Mouse (Mus musculus) neural tube, embryonic 12.5 days (tissue): ENCODE data around the gene Zfp296. TPM values are rescaled to one million over a fixed set of nuclear protein-coding genes. Genes with fewer than 3 reads are reported as not detected.

Experiments used
- ATAC-seq: fragments of 200-750 bp; cut with Nextera tagmentation; 2 replicates; pipeline ENCODE4 v1.8.0; 2017; ENCODE audit warnings: low read depth, mild to moderate bottlenecking, moderate TSS enrichment, moderate library complexity; ENCODE audit not compliant: low FRiP score
- H3K27ac ChIP-seq: fragments of 300-500 bp; sonication (generic); 2 replicates; pipeline ENCODE4 v1.5.1; 2016
- H3K27me3 ChIP-seq: fragments of 300-500 bp; sonication (generic); replicated peaks from 2 replicates; pipeline ENCODE4 v1.6.1; 2016; ENCODE audit warnings: mild to moderate bottlenecking
- H3K36me3 ChIP-seq: fragments of 300-500 bp; sonication (generic); 2 replicates; pipeline ENCODE4 v1.6.1; 2016; ENCODE audit warnings: mild to moderate bottlenecking
- H3K4me1 ChIP-seq: fragments of 300-500 bp; sonication (generic); 2 replicates; pipeline ENCODE4 v1.6.1; 2016
- H3K4me2 ChIP-seq: fragments of 300-500 bp; sonication (generic); replicated peaks from 2 replicates; pipeline ENCODE4 v1.6.1; 2016; ENCODE audit warnings: mild to moderate bottlenecking
- H3K4me3 ChIP-seq: fragments of 300-500 bp; sonication (generic); 2 replicates; pipeline ENCODE4 v1.5.1; 2016
- H3K9ac ChIP-seq: fragments of 300-500 bp; sonication (generic); 2 replicates; pipeline ENCODE4 v1.6.1; 2016; ENCODE audit warnings: mild to moderate bottlenecking
- H3K9me3 ChIP-seq: fragments of 300-500 bp; sonication (generic); 2 replicates; pipeline ENCODE4 v1.6.1; 2016; ENCODE audit warnings: mild to moderate bottlenecking
- WGBS: fragments of 180-500 bp; shearing (Covaris S2); methylation state at CpG from one replicate; pipeline ENCODE4 v1.1.7; 2016; 5-methylcytosine and 5-hydroxymethylcytosine counted together
- polyA plus RNA-seq: library from polyadenylated mRNA; unstranded; fragments of >200 nt; fragmentation: Nextera tagmentation; extraction: Ambion mirVana; gene quantifications from 2 replicates; pipeline ENCODE4 v1.2.1, GENCODE M21; 2016

Gene Zfp296
- polyA plus RNA-seq, 1 experiment from 2014 or later: 0.30 TPM

DNA sequence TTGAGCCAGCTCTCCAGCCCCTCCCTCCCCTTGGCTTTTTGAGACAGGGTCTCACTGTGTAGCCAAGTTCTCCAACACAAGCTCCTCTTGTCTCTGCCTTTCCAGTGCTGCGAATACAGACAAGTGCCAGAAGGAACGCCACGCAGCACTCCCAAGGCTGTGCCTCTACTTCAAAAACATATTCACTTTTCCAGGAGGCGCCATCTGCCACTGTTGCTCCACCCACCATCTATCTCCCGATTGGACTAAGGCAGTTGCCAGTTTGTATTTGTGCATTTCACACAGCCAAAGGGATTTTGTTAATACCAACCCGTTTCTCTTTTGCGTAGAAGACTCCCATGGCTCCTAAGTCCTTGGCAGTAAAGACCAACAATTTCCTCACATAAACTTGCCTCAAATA, 43.7 kb downstream of the Zfp296 start:
- Histone ChIP-seq H3K4me2 (no peak overlapping the region), H3K4me1 (peaks cover 5% of the 10 kb centered on the region; the same call in 1 of the 2 replicates), H3K27me3 (peaks cover 3% of the 10 kb centered on the region; the same call in 1 of the 2 replicates), H3K9me3 (no peaks in the 10 kb centered on the region), H3K27ac (no peak overlapping the region), H3K9ac (no peak overlapping the region), H3K4me3 (no peak overlapping the region), H3K36me3 (no peaks in the 10 kb centered on the region)
- ATAC-seq: no peak
- WGBS: 90% methylated on average over 7 of the region's 7 CpGs

- H3K9ac ChIP-seq: no peak overlapping the region
- H3K4me2 ChIP-seq: no peak overlapping the region
- 30% methylated on average over 6 of the region's 6 CpGs for WGBS
- H3K27me3 ChIP-seq: peaks cover 3% of the 10 kb centered on the region; the same call in 1 of the 2 replicates
- no peak overlapping the region for H3K27ac ChIP-seq
- H3K36me3 ChIP-seq: no peaks in the 10 kb centered on the region
- H3K4me3 ChIP-seq: no peak overlapping the region
- H3K4me1 ChIP-seq: peaks cover 5% of the 10 kb centered on the region; the same call in 1 of the 2 replicates
- no peak for ATAC-seq
- H3K9me3 ChIP-seq: no peaks in the 10 kb centered on the region
Observed at GRCm38 (mm10) chr7:19622241-19622640, 45.2 kb downstream of the Zfp296 start.

GRCm38 (mm10) chr7:19623433-19623832, 46.3 kb downstream of the Zfp296 start:
- Histone ChIP-seq H3K27me3 (peaks cover 3% of the 10 kb centered on the region; the same call in 1 of the 2 replicates), H3K9ac (no peak overlapping the region), H3K4me1 (peaks cover 5% of the 10 kb centered on the region; the same call in 1 of the 2 replicates), H3K4me3 (no peak overlapping the region), H3K9me3 (no peaks in the 10 kb centered on the region), H3K36me3 (no peaks in the 10 kb centered on the region), H3K27ac (no peak overlapping the region), H3K4me2 (no peak overlapping the region)
- ATAC-seq: no peak
- 79% methylated on average over 2 of the region's 2 CpGs for WGBS

GRCm38 (mm10) chr7:19627721-19628120, 50.6 kb downstream of the Zfp296 start:
- H3K4me1 ChIP-seq: no peaks in the 10 kb centered on the region; the same call in 1 of the 2 replicates
- no peak for ATAC-seq
- H3K9ac ChIP-seq: no peak overlapping the region
- H3K36me3 ChIP-seq: peaks cover 8% of the 10 kb centered on the region
- no peak overlapping the region for H3K27ac ChIP-seq
- no peaks in the 10 kb centered on the region for H3K27me3 ChIP-seq
- no peak overlapping the region for H3K4me3 ChIP-seq
- no peaks in the 10 kb centered on the region for H3K9me3 ChIP-seq
- peak overlapping the region; percentile 97 for H3K4me2 ChIP-seq
- WGBS: 79% methylated on average over 3 of the region's 3 CpGs

- H3K9ac ChIP-seq: no peak overlapping the region
- no peaks in the 10 kb centered on the region for H3K27me3 ChIP-seq
- no peaks in the 10 kb centered on the region; the same call in 1 of the 2 replicates for H3K4me1 ChIP-seq
- peaks cover 13% of the 10 kb centered on the region for H3K36me3 ChIP-seq
- no peak overlapping the region for H3K27ac ChIP-seq
- WGBS: 16% methylated on average over 17 of the region's 17 CpGs
- H3K4me3 ChIP-seq: peak overlapping the region; percentile 76
- H3K4me2 ChIP-seq: peak overlapping the region; percentile 97
- ATAC-seq: no peak
- no peaks in the 10 kb centered on the region for H3K9me3 ChIP-seq
Observed at GRCm38 (mm10) chr7:19628192-19628535, 51.1 kb downstream of the Zfp296 start.

GRCm38 (mm10) chr7:19628536-19629360, 51.7 kb downstream of the Zfp296 start:
- H3K4me1 ChIP-seq: no peaks in the 10 kb centered on the region; the same call in 1 of the 2 replicates
- no peak overlapping the region for H3K27ac ChIP-seq
- ATAC-seq: peak; percentile 87
- peak overlapping the region; percentile 76 for H3K4me3 ChIP-seq
- H3K9me3 ChIP-seq: no peaks in the 10 kb centered on the region
- H3K4me2 ChIP-seq: peak overlapping the region; percentile 97
- WGBS: 2% methylated on average over 55 of the region's 57 CpGs
- H3K27me3 ChIP-seq: no peaks in the 10 kb centered on the region
- H3K9ac ChIP-seq: peak overlapping the region; percentile 47
- peaks cover 19% of the 10 kb centered on the region for H3K36me3 ChIP-seq

DNA sequence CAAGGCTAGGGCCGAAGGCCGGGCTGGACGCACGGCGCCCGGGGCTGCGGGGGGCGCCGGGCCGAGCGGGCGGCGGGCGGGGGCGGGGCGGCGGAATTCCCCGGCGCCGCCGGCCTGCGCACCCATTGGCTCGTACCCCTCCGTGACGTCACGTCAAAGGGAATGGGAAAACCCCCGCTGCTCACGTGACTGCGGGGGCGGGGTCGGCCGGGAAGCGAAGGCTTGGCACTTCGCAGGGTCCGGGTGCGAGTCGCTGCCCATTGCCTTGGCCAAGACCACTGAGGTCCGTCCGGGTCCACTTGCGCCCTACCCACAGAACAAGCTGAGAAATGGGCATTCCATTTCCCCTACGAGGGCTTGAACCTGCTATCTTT, 52.3 kb downstream of the Zfp296 start, which contains the start of gene Relb:
Gene Relb, minus strand, starts transcription at position 78 of the 374 bp plus-strand sequence.
- H3K4me3 ChIP-seq: peak within 1 kb of the TSS; percentile 76
- WGBS: under 1% methylated on average over 28 of the region's 41 CpGs
- no peaks in the 10 kb centered on the region for H3K9me3 ChIP-seq
- H3K27ac ChIP-seq: no peak within 1 kb of the TSS
- H3K4me1 ChIP-seq: no peaks in the 10 kb centered on the region; the same call in 1 of the 2 replicates
- peak within 1 kb of the TSS; percentile 47 for H3K9ac ChIP-seq
- peak within 1 kb of the TSS; percentile 97 for H3K4me2 ChIP-seq
- no peaks in the 10 kb centered on the region for H3K27me3 ChIP-seq
- ATAC-seq: peak; percentile 79
- H3K36me3 ChIP-seq: peaks cover 25% of the 10 kb centered on the region

Other genes with a start within 250 kb of the Zfp296 start
- 103 and 104 TPM in 2 replicates for gene Ercc1, start 232.5 kb upstream of the Zfp296 start, polyA plus RNA-seq
- gene Cd3eap, start 217.8 kb upstream of the Zfp296 start, polyA plus RNA-seq: 18.2 and 19.8 TPM in 2 replicates
- 3.1 and 3.2 TPM in 2 replicates for gene Ppp1r13l, start 217.5 kb upstream of the Zfp296 start, polyA plus RNA-seq
- gene Ercc2, start 195.3 kb upstream of the Zfp296 start, polyA plus RNA-seq: 24.0 and 27.5 TPM in 2 replicates
- gene Klc3, start 173.2 kb upstream of the Zfp296 start, polyA plus RNA-seq: 3.9 and 6.4 TPM in 2 replicates
- 0.20 and 0.35 TPM in 2 replicates for gene Ckm, start 172.5 kb upstream of the Zfp296 start, polyA plus RNA-seq
- 19.9 and 21.7 TPM in 2 replicates for gene Mark4, start 118.5 kb upstream of the Zfp296 start, polyA plus RNA-seq
- gene Exoc3l2, start 114.0 kb upstream of the Zfp296 start, polyA plus RNA-seq: 1.2 and 1.6 TPM in 2 replicates
- gene Bloc1s3, start 68.9 kb upstream of the Zfp296 start, polyA plus RNA-seq: 4.6 and 5.7 TPM in 2 replicates
- gene Trappc6a, start 68.9 kb upstream of the Zfp296 start, polyA plus RNA-seq: 50.6 and 51.0 TPM in 2 replicates
- 0.11 and 0.19 TPM in 2 replicates for gene Nkpd1, start 59.4 kb upstream of the Zfp296 start, polyA plus RNA-seq
- 44.3 and 48.8 TPM in 2 replicates for gene Ppp1r37, start 14.2 kb upstream of the Zfp296 start, polyA plus RNA-seq
- gene Gemin7, start 308 bp downstream of the Zfp296 start, polyA plus RNA-seq: 140 and 145 TPM in 2 replicates
- gene Clasrp, start 27.2 kb downstream of the Zfp296 start, polyA plus RNA-seq: 70.1 and 79.0 TPM in 2 replicates
- gene Relb, start 52.2 kb downstream of the Zfp296 start, polyA plus RNA-seq: 4.9 and 5.8 TPM in 2 replicates
- 104 and 112 TPM in 2 replicates for gene Clptm1, start 87.7 kb downstream of the Zfp296 start, polyA plus RNA-seq
- gene Apoc2, start 100.7 kb downstream of the Zfp296 start, polyA plus RNA-seq: 1.0 and 1.7 TPM in 2 replicates
- gene Gm44805, start 104.1 kb downstream of the Zfp296 start, polyA plus RNA-seq: not detected in 2 replicates
- not detected in 2 replicates for gene Apoc4, start 104.2 kb downstream of the Zfp296 start, polyA plus RNA-seq
- 4.9 and 7.2 TPM in 2 replicates for gene Apoc1, start 115.4 kb downstream of the Zfp296 start, polyA plus RNA-seq
- 204 and 207 TPM in 2 replicates for gene Apoe, start 121.9 kb downstream of the Zfp296 start, polyA plus RNA-seq
- 159 and 165 TPM in 2 replicates for gene Tomm40, start 138.2 kb downstream of the Zfp296 start, polyA plus RNA-seq
- 63.5 and 64.4 TPM in 2 replicates for gene Nectin2, start 173.2 kb downstream of the Zfp296 start, polyA plus RNA-seq
- 15.1 and 15.4 TPM in 2 replicates for gene Bcam, start 193.7 kb downstream of the Zfp296 start, polyA plus RNA-seq
- 0.73 and 0.87 TPM in 2 replicates for gene Cblc, start 219.5 kb downstream of the Zfp296 start, polyA plus RNA-seq
- gene Bcl3, start 245.5 kb downstream of the Zfp296 start, polyA plus RNA-seq: 1.0 and 2.1 TPM in 2 replicates